Mouse (Mus musculus) myocyte (in vitro differentiated cells): ENCODE data around the gene 5031439G07Rik.
"Not testable (repeated sequence)": the region's sequence is repeated elsewhere in the genome, so short reads cannot be mapped to it uniquely, and the experiment has no call there.

Experiments used
- CEBPB ChIP-seq: IDR thresholded peaks from 2 replicates; pipeline ENCODE4 v1.6.1; 2011; ENCODE audit warnings: mild to moderate bottlenecking, moderate library complexity; ENCODE audit not compliant: poor library complexity, insufficient read depth, severe bottlenecking
- E2F4 ChIP-seq: IDR thresholded peaks from one replicate; pipeline ENCODE4 v1.6.1; 2011; ENCODE audit warnings: mild to moderate bottlenecking, control low read depth, moderate library complexity; ENCODE audit not compliant: insufficient read depth
- MAX ChIP-seq: IDR thresholded peaks from one replicate; pipeline ENCODE4 v1.6.1; 2011; ENCODE audit warnings: low read depth, mild to moderate bottlenecking, control low read depth
- MYOG ChIP-seq, 3 experiments: IDR thresholded peaks; one replicate each; pipeline ENCODE4 v1.6.1; 2011; ENCODE audit warnings: control low read depth in 2 of 3, low read depth in 2 of 3, mild to moderate bottlenecking in 2 of 3; ENCODE audit not compliant: insufficient read length in 2 of 3, control insufficient read depth in 1 of 3, insufficient read depth in 1 of 3
- POLR2A ChIP-seq: IDR thresholded peaks from one replicate; pipeline ENCODE4 v1.6.1; 2011; ENCODE audit warnings: low read depth, mild to moderate bottlenecking, control low read depth, moderate library complexity; ENCODE audit not compliant: insufficient read length
- POLR2AphosphoS2 ChIP-seq: IDR thresholded peaks from one replicate; pipeline ENCODE4 v1.6.1; 2011; ENCODE audit warnings: low read depth, control low read depth; ENCODE audit not compliant: insufficient read length
- TCF12 ChIP-seq: IDR thresholded peaks from one replicate; pipeline ENCODE4 v1.6.1; 2011; ENCODE audit warnings: mild to moderate bottlenecking, control low read depth; ENCODE audit not compliant: poor library complexity, insufficient read depth, severe bottlenecking
- TCF3 ChIP-seq: IDR thresholded peaks from one replicate; pipeline ENCODE4 v1.6.1; 2011; ENCODE audit warnings: low read depth, control low read depth; ENCODE audit not compliant: insufficient read length
- USF1 ChIP-seq: IDR thresholded peaks from one replicate; pipeline ENCODE4 v1.6.1; 2011; ENCODE audit warnings: low read depth, mild to moderate bottlenecking, control low read depth, moderate library complexity

- TF ChIP-seq USF1; CEBPB; TCF12; MAX; POLR2AphosphoS2; POLR2A; TCF3; E2F4; MYOG (IDR thresholded peaks at IDR 0.05; ENCODE audit: control insufficient read depth in 1 of 3, insufficient read depth in 1 of 3, insufficient read length in 2 of 3, low read depth in 2 of 3): not testable (repeated sequence)
Observed at GRCm38 (mm10) chr15:85028648-85029047, 40.3 kb upstream of the 5031439G07Rik start, which contains the start of gene Fam118a.
